Mouse (Mus musculus): Measurements from ENCODE around the gene Dapk1. TPM values are rescaled to one million over a fixed set of nuclear protein-coding genes. Genes with fewer than 3 reads are reported as not detected.

Gene Dapk1
- polyA plus RNA-seq, 1 experiment from 2014 or later: 6.3 TPM

DNA sequence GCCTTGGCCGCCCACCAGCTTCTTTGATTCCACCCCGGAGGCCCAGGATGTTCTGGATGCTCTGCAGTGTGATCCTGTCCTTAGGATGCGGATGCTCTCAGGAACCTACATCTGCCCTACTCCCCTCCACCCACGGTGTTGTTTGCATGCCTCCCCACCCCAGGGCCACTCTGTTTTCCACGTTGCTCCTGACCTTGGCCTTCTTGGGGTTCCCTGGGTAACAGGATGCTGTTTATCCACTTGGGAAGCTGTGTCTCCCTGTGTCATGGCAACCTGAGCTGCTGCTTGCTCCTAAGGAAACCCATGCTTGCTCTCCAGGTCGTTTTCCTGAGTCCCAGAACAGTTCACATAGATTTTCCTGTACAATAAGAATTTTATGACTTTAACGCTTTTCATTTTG lies 86.1 kb downstream of the Dapk1 start:
- Histone ChIP-seq H3K27me3 (replicated peaks; ENCODE audit: control insufficient read depth, insufficient read depth, low read length) (no peaks in the 10 kb centered on the region), H3K9me3 (ENCODE audit: control insufficient read depth, low read length) (no peaks in the 10 kb centered on the region), H3K27ac (ENCODE audit: low read length) (no peak overlapping the region), H3K4me3 (ENCODE audit: low read length) (no peak overlapping the region), H3K4me2 (ENCODE audit: low read depth, low read length) (no peak overlapping the region), H3K36me3 (ENCODE audit: control insufficient read depth, insufficient read depth, low read length) (no peaks in the 10 kb centered on the region), H3K9ac (ENCODE audit: low read depth, low read length) (no peak overlapping the region), H3K4me1 (ENCODE audit: control insufficient read depth, insufficient read depth, low read length) (peaks cover 25% of the 10 kb centered on the region)
- no peak for ATAC-seq
- 71% methylated on average over 7 of the region's 7 CpGs for WGBS

DNA sequence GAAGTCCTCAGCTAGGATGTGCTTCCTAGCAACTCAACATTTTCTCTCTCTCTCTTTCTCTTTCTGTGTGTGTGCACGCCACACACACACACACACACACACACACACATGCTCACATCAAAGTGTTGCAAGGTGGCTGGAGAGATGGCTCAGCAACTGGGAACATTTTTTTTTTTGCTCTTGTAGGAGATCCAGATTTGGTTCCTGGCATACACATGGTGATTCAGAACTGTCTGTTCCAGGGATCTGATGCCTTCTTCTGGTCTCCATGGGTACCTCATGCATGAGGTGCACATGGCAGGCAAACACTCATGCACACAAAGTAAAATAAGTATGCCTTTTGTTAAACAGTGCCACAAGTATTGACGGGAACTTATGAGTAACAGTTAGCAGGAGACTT lies 89.2 kb downstream of the Dapk1 start:
- Histone ChIP-seq H3K9me3 (ENCODE audit: control insufficient read depth, low read length) (no peaks in the 10 kb centered on the region), H3K4me2 (ENCODE audit: low read depth, low read length) (no peak overlapping the region)
- 83% methylated on average over 2 of the region's 2 CpGs for WGBS

DNA sequence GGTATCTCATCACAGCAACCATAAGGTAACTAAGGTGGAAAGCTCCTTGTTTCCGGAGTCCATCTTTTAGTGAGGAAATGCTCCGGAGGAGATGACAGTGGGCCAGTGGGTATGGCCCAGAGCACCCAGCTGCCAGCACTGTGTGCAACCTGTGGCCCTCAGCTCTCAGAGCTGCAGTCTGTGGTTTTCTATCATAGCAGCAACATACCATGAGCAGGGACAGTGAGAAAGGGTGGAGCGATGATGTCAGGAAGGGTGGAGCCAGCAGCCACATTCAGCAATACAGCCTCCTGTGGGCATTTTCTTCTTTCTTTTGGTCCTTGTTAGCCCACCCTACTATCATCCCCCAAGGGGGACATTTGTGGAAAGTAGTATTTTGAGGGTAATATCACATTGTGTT lies 90.2 kb downstream of the Dapk1 start:
- Histone ChIP-seq H3K9me3 (ENCODE audit: control insufficient read depth, low read length) (no peaks in the 10 kb centered on the region), H3K4me3 (ENCODE audit: low read length) (no peak overlapping the region), H3K27me3 (replicated peaks; ENCODE audit: control insufficient read depth, insufficient read depth, low read length) (no peaks in the 10 kb centered on the region), H3K36me3 (ENCODE audit: control insufficient read depth, insufficient read depth, low read length) (no peaks in the 10 kb centered on the region), H3K9ac (ENCODE audit: low read depth, low read length) (no peak overlapping the region), H3K4me2 (ENCODE audit: low read depth, low read length) (no peak overlapping the region), H3K27ac (ENCODE audit: low read length) (no peak overlapping the region), H3K4me1 (ENCODE audit: control insufficient read depth, insufficient read depth, low read length) (peaks cover 6% of the 10 kb centered on the region; the same call in 1 of the 2 replicates)
- 97% methylated on average over 3 of the region's 3 CpGs for WGBS
- ATAC-seq: no peak

More for the DNA sequence above, 89.2 kb downstream of the Dapk1 start:
- Histone ChIP-seq H3K4me1 (ENCODE audit: control insufficient read depth, insufficient read depth, low read length) (peaks cover 13% of the 10 kb centered on the region), H3K4me3 (ENCODE audit: low read length) (no peak overlapping the region), H3K36me3 (ENCODE audit: control insufficient read depth, insufficient read depth, low read length) (no peaks in the 10 kb centered on the region), H3K27ac (ENCODE audit: low read length) (no peak overlapping the region), H3K27me3 (replicated peaks; ENCODE audit: control insufficient read depth, insufficient read depth, low read length) (no peaks in the 10 kb centered on the region), H3K9ac (ENCODE audit: low read depth, low read length) (no peak overlapping the region)
- no peak for ATAC-seq

DNA sequence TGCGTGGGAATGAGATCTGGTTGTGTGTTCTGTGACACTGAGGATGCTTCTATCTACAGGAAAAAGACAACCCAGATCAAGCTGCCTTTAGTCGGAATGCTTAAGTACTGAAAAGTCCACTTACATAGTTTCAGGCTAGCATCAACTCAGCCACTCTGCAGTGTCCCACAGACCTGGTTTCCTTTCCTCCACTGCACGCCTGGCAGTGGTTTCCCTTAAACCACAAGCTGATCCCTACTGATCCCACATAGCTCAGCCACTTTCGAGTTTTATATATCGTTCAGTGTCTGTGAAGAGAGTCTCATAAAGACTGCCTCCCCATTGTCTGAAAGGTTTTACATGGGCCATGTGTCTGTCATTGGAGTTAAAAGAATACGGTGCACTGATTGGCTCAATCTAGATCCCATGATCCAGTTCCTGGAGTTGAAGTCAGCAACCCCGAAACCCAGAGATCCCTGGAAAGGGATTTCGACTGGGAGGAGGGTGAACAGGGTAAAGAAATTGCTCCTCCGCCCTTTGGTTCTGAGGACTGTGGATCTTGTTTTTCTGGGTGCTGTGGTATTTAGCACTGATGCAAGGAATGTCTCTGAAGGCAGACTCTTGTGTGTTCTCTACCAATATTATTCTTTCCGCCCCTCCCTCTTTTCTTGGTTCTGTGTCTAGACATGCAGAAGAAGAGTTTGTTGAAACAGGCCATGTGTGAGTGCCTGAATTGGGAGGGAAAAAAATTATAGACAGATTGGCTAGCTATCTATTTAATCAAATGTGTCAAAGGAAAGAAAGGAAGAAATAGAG lies 93.6 kb downstream of the Dapk1 start:
- ATAC-seq: no peak
- 78% methylated on average over 10 of the region's 10 CpGs for WGBS
- no peaks in the 10 kb centered on the region for H3K4me1 ChIP-seq (ENCODE audit: control insufficient read depth, insufficient read depth, low read length)
- no peak overlapping the region for H3K4me2 ChIP-seq (ENCODE audit: low read depth, low read length)
- H3K9ac ChIP-seq (ENCODE audit: low read depth, low read length): no peak overlapping the region
- no peak overlapping the region for H3K4me3 ChIP-seq (ENCODE audit: low read length)
- H3K9me3 ChIP-seq (ENCODE audit: control insufficient read depth, low read length): no peaks in the 10 kb centered on the region
- no peaks in the 10 kb centered on the region for H3K27me3 ChIP-seq (replicated peaks; ENCODE audit: control insufficient read depth, insufficient read depth, low read length)
- no peaks in the 10 kb centered on the region for H3K36me3 ChIP-seq (ENCODE audit: control insufficient read depth, insufficient read depth, low read length)
- H3K27ac ChIP-seq (ENCODE audit: low read length): no peak overlapping the region

DNA sequence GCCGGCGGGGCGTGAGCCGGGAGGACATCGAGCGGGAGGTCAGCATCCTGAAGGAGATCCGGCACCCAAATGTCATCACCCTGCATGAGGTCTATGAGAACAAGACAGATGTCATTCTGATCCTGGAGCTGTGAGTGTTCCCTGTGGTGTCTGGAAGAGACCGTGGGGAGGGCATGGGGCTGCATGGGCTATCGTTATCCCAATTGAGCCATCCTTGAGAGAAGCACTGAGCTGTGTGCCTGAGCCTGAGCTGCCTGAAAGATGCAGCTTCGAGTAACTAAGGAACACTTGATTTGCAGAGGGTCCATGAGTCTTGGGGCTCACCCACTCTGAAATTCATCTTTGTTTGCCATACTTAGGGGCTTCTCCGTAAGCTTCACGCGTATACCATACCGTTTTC lies 94.6 kb downstream of the Dapk1 start:
- no peaks in the 10 kb centered on the region for H3K9me3 ChIP-seq (ENCODE audit: control insufficient read depth, low read length)
- no peak overlapping the region for H3K4me2 ChIP-seq (ENCODE audit: low read depth, low read length)
- no peak overlapping the region for H3K9ac ChIP-seq (ENCODE audit: low read depth, low read length)
- H3K4me3 ChIP-seq (ENCODE audit: low read length): no peak overlapping the region
- no peaks in the 10 kb centered on the region for H3K27me3 ChIP-seq (replicated peaks; ENCODE audit: control insufficient read depth, insufficient read depth, low read length)
- no peak overlapping the region for H3K27ac ChIP-seq (ENCODE audit: low read length)
- no peak for ATAC-seq
- H3K4me1 ChIP-seq (ENCODE audit: control insufficient read depth, insufficient read depth, low read length): no peaks in the 10 kb centered on the region
- 94% methylated on average over 14 of the region's 14 CpGs for WGBS
- H3K36me3 ChIP-seq (ENCODE audit: control insufficient read depth, insufficient read depth, low read length): no peaks in the 10 kb centered on the region

DNA sequence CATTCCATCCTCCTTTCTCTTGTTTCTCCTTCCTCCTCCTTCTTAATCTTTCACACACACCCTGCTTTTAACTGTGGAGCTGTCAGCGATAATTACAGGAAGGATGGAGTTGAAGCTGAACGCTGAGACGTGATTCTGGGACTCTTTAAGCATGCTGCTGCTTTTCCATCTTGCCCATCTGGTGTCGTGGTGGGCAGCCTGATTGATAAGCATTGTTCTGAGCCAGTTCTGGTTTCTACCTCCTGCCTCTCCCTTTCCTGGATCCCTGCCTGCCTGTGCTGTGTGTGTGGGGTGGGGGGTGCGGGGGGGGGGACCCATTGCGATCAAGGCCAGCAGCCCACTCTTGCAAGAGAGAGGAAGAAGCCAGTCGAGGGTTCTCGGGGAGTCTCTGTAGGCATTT lies 95.0 kb downstream of the Dapk1 start:
- WGBS: 67% methylated on average over 8 of the region's 8 CpGs
- Histone ChIP-seq H3K4me3 (ENCODE audit: low read length) (no peak overlapping the region), H3K27me3 (replicated peaks; ENCODE audit: control insufficient read depth, insufficient read depth, low read length) (no peaks in the 10 kb centered on the region), H3K36me3 (ENCODE audit: control insufficient read depth, insufficient read depth, low read length) (no peaks in the 10 kb centered on the region), H3K27ac (ENCODE audit: low read length) (no peak overlapping the region), H3K4me2 (ENCODE audit: low read depth, low read length) (no peak overlapping the region), H3K9me3 (ENCODE audit: control insufficient read depth, low read length) (no peaks in the 10 kb centered on the region), H3K9ac (ENCODE audit: low read depth, low read length) (no peak overlapping the region), H3K4me1 (ENCODE audit: control insufficient read depth, insufficient read depth, low read length) (no peaks in the 10 kb centered on the region)
- no peak for ATAC-seq

DNA sequence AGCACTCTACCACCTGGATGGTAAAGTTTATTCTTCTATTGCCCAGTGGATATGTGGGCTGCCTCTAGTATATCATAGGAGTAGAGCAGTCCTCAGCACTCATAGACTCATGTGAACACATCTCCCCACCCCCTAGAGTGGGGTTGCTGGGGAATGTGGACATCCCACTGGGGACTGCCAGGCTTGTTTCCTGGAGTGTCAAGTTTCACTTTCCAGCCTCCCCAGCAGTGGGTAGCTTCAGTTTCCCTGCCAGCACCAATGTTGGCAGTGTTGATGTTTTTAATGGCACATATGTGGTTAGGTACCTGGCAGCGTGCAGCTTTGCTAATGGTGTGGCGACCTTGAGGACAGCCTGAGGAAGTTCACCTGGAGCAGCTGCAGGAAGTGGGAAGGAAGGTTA lies 96.3 kb downstream of the Dapk1 start:
- Histone ChIP-seq H3K27ac (ENCODE audit: low read length) (no peak overlapping the region), H3K9me3 (ENCODE audit: control insufficient read depth, low read length) (no peaks in the 10 kb centered on the region)

DNA sequence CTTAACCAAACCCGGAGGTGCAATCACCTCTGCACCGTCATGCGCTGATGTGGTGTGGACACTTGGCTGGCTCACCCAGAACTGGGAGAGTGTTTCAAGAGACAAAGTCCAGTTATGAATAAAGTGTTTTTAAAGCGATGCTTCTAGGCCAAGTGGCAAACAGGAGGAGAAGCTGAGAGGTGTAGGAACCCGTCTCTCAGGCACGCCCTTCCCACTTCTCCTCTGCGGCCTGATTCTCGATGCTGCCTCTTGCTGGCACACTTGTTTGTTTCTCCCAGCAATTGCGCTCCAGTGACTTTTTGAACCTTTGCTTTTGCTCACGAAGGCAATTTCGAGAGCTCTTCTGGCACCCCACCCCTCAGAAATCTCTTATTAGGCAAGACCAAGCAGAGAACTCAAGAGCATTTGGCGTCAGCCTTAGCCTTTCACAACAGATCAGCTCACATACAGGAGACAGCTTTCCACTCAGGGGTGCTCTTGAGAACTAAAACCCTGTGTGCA lies 100.0 kb downstream of the Dapk1 start:
- Histone ChIP-seq H3K9ac (ENCODE audit: low read depth, low read length) (no peak overlapping the region), H3K36me3 (ENCODE audit: control insufficient read depth, insufficient read depth, low read length) (no peaks in the 10 kb centered on the region), H3K27me3 (replicated peaks; ENCODE audit: control insufficient read depth, insufficient read depth, low read length) (no peaks in the 10 kb centered on the region), H3K9me3 (ENCODE audit: control insufficient read depth, low read length) (no peaks in the 10 kb centered on the region), H3K27ac (ENCODE audit: low read length) (no peak overlapping the region), H3K4me3 (ENCODE audit: low read length) (no peak overlapping the region), H3K4me2 (ENCODE audit: low read depth, low read length) (no peak overlapping the region), H3K4me1 (ENCODE audit: control insufficient read depth, insufficient read depth, low read length) (no peaks in the 10 kb centered on the region)
- ATAC-seq: no peak
- WGBS: 79% methylated on average over 12 of the region's 12 CpGs

More for the DNA sequence above, 96.3 kb downstream of the Dapk1 start:
- ATAC-seq: no peak
- H3K36me3 ChIP-seq (ENCODE audit: control insufficient read depth, insufficient read depth, low read length): no peaks in the 10 kb centered on the region
- no peaks in the 10 kb centered on the region for H3K27me3 ChIP-seq (replicated peaks; ENCODE audit: control insufficient read depth, insufficient read depth, low read length)
- no peaks in the 10 kb centered on the region for H3K4me1 ChIP-seq (ENCODE audit: control insufficient read depth, insufficient read depth, low read length)
- H3K9ac ChIP-seq (ENCODE audit: low read depth, low read length): no peak overlapping the region
- no peak overlapping the region for H3K4me3 ChIP-seq (ENCODE audit: low read length)
- no peak overlapping the region for H3K4me2 ChIP-seq (ENCODE audit: low read depth, low read length)
- 91% methylated on average over 2 of the region's 2 CpGs for WGBS

DNA sequence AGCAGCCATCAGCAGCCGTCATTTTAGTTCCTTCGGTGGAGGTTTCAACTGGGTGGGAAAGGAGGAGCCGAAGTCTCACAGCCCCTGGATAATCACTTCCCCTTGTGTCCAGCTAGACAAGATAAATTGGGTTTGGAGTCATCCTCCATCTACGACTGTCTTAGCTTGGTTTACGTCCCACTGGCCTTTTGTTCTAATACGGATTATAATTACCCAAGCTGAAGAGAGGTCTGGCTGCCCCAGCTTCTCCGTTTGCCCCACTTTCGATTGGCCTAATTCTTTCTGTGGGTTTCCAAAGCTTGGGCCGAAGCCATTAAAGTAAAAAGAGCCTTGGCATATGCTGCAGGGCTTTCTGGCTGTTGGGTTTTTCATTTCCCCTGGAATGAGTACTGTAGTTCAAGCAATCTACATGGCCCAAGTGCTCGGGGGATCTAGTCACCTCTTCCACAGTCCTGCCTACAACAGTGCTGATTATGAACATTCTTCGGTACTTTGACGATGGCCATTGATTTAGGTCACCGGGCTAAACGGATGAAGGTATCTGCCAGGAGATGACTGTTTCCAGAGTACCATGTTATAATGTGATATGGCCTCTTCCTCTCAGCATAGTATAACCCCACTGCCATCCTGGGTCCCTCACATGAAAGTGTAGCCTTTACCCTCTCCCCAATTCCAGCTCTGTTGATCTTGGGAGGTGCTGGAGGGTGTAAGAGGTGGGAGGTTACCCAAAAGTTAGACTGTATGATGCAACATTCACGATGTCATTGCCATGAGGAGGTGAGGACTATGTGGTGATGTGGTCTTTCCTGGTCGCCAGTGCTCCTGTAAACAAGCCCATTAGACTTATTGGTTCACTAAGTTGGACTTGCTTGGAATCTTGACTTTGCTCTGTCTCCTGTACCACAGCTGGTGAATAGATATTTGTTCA lies 106.1 kb downstream of the Dapk1 start:
- Histone ChIP-seq H3K27ac (ENCODE audit: low read length) (no peak overlapping the region), H3K4me1 (ENCODE audit: control insufficient read depth, insufficient read depth, low read length) (no peaks in the 10 kb centered on the region), H3K4me3 (ENCODE audit: low read length) (no peak overlapping the region), H3K36me3 (ENCODE audit: control insufficient read depth, insufficient read depth, low read length) (no peaks in the 10 kb centered on the region), H3K4me2 (ENCODE audit: low read depth, low read length) (no peak overlapping the region), H3K9ac (ENCODE audit: low read depth, low read length) (no peak overlapping the region), H3K27me3 (replicated peaks; ENCODE audit: control insufficient read depth, insufficient read depth, low read length) (no peaks in the 10 kb centered on the region), H3K9me3 (ENCODE audit: control insufficient read depth, low read length) (no peaks in the 10 kb centered on the region)
- WGBS: 79% methylated on average over 16 of the region's 16 CpGs
- ATAC-seq: no peak

All from intestine, embryonic 16.5 days (tissue).